Mouse (Mus musculus): ENCODE results near the gene Nr1d1. TPM values are rescaled to one million over a fixed set of nuclear protein-coding genes. Genes with fewer than 3 reads are reported as not detected.

Nr1d1 gene
- total and polyA plus RNA-seq, 2 experiments from 2014 or later, result 7.5 to 13.5 TPM

GRCm38 (mm10) chr11:98788550-98789218 is 13.6 kb upstream of the Nr1d1 start:
- peak overlapping the region; percentile 87 for H3K4me2 ChIP-seq (ENCODE audit: low read depth, low read length)
- H3K4me1 ChIP-seq (ENCODE audit: insufficient read depth, low read length), result peaks cover 19% of the 10 kb centered on the region; the same call in 1 of the 2 replicates
- H3K9me3 ChIP-seq (ENCODE audit: low read length), result no peaks in the 10 kb centered on the region
- peak; percentile 95 for DNase-seq (ENCODE audit: low spot score)
- peak overlapping the region; percentile 78 for H3K27ac ChIP-seq
- peak overlapping the region; percentile 42 for H3K4me3 ChIP-seq (ENCODE audit: low read length)
- peak; percentile 86 for TF ChIP-seq CTCF (IDR thresholded peaks at IDR 0.05; ENCODE audit: low read depth)
- H3K36me3 ChIP-seq (ENCODE audit: insufficient read depth, low read length), result no peaks in the 10 kb centered on the region
- 11% methylated on average over 18 of the region's 18 CpGs for WGBS
- peak overlapping the region; percentile 28; the same call in 1 of the 2 replicates for H3K9ac ChIP-seq (replicated peaks; ENCODE audit: low read length)
- H3K27me3 ChIP-seq (ENCODE audit: insufficient read depth, low read length), result no peaks in the 10 kb centered on the region
- peak; percentile 87 for ATAC-seq

- H3K27ac ChIP-seq, result peak overlapping the region; percentile 78; the same call in 1 of the 2 replicates
- no peaks in the 10 kb centered on the region for H3K9me3 ChIP-seq (ENCODE audit: low read length)
- no peaks in the 10 kb centered on the region for H3K27me3 ChIP-seq (ENCODE audit: insufficient read depth, low read length)
- H3K4me1 ChIP-seq (ENCODE audit: insufficient read depth, low read length), result peaks cover 18% of the 10 kb centered on the region; the same call in 1 of the 2 replicates
- H3K4me3 ChIP-seq (ENCODE audit: low read length), result no peak overlapping the region
- 0 out of 2 replicates have a peak overlapping the region, but pooled peaks have one; percentile 14 for H3K9ac ChIP-seq (replicated peaks; ENCODE audit: low read length)
- 0 out of 2 replicates have a peak overlapping the region, but pooled peaks have one; percentile 87 for H3K4me2 ChIP-seq (ENCODE audit: low read depth, low read length)
- ATAC-seq (no peak), DNase-seq (ENCODE audit: low spot score) (no peak)
- 91% methylated on average over 5 of the region's 5 CpGs for WGBS
- TF ChIP-seq CTCF (IDR thresholded peaks at IDR 0.05; ENCODE audit: low read depth), result no peak
- no peaks in the 10 kb centered on the region for H3K36me3 ChIP-seq (ENCODE audit: insufficient read depth, low read length)
These were observed 13.0 kb upstream of the Nr1d1 start for GRCm38 (mm10) chr11:98788139-98788538.

- Histone ChIP-seq H3K9me3 (ENCODE audit: low read length) (no peaks in the 10 kb centered on the region), H3K4me3 (ENCODE audit: low read length) (no peak overlapping the region), H3K36me3 (ENCODE audit: insufficient read depth, low read length) (no peaks in the 10 kb centered on the region), H3K27me3 (ENCODE audit: insufficient read depth, low read length) (no peaks in the 10 kb centered on the region), H3K4me2 (ENCODE audit: low read depth, low read length) (no peak overlapping the region), H3K27ac (no peak overlapping the region), H3K9ac (replicated peaks; ENCODE audit: low read length) (no peak overlapping the region), H3K4me1 (ENCODE audit: insufficient read depth, low read length) (peaks cover 18% of the 10 kb centered on the region; the same call in 1 of the 2 replicates)
- ATAC-seq (no peak), DNase-seq (ENCODE audit: low spot score) (no peak)
- 96% methylated on average over 1 of the region's 1 CpGs for WGBS
- peak; percentile 59 for TF ChIP-seq CTCF (IDR thresholded peaks at IDR 0.05; ENCODE audit: low read depth)
These were observed 12.6 kb upstream of the Nr1d1 start for GRCm38 (mm10) chr11:98787691-98788090.

GRCm38 (mm10) chr11:98787229-98787628 is 12.1 kb upstream of the Nr1d1 start:
- no peak for TF ChIP-seq CTCF (IDR thresholded peaks at IDR 0.05; ENCODE audit: low read depth)
- WGBS, result 31% methylated on average over 7 of the region's 7 CpGs
- H3K27ac ChIP-seq, result peak overlapping the region; percentile 87
- no peak overlapping the region for H3K4me3 ChIP-seq (ENCODE audit: low read length)
- H3K36me3 ChIP-seq (ENCODE audit: insufficient read depth, low read length), result no peaks in the 10 kb centered on the region
- H3K4me1 ChIP-seq (ENCODE audit: insufficient read depth, low read length), result peaks cover 22% of the 10 kb centered on the region
- DNase-seq (ENCODE audit: low spot score) (no peak), ATAC-seq (no peak)
- no peaks in the 10 kb centered on the region for H3K9me3 ChIP-seq (ENCODE audit: low read length)
- no peaks in the 10 kb centered on the region for H3K27me3 ChIP-seq (ENCODE audit: insufficient read depth, low read length)
- no peak overlapping the region for H3K9ac ChIP-seq (replicated peaks; ENCODE audit: low read length)
- no peak overlapping the region for H3K4me2 ChIP-seq (ENCODE audit: low read depth, low read length)

GRCm38 (mm10) chr11:98786359-98787214 is 11.5 kb upstream of the Nr1d1 start:
- no peaks in the 10 kb centered on the region for H3K27me3 ChIP-seq (ENCODE audit: insufficient read depth, low read length)
- peak; percentile 89 for TF ChIP-seq CTCF (IDR thresholded peaks at IDR 0.05; ENCODE audit: low read depth)
- ATAC-seq, result peak; percentile 72
- H3K9ac ChIP-seq (replicated peaks; ENCODE audit: low read length), result peak overlapping the region; percentile 22
- no peak overlapping the region for H3K4me3 ChIP-seq (ENCODE audit: low read length)
- no peaks in the 10 kb centered on the region for H3K36me3 ChIP-seq (ENCODE audit: insufficient read depth, low read length)
- H3K27ac ChIP-seq, result peak overlapping the region; percentile 87
- WGBS, result 2% methylated on average over 14 of the region's 15 CpGs
- DNase-seq (ENCODE audit: low spot score), result peak; percentile 94
- peak overlapping the region; percentile 33 for H3K4me2 ChIP-seq (ENCODE audit: low read depth, low read length)
- no peaks in the 10 kb centered on the region for H3K9me3 ChIP-seq (ENCODE audit: low read length)
- peaks cover 29% of the 10 kb centered on the region for H3K4me1 ChIP-seq (ENCODE audit: insufficient read depth, low read length)

- TF ChIP-seq CTCF (IDR thresholded peaks at IDR 0.05; ENCODE audit: low read depth), result peak; percentile 75
- H3K4me1 ChIP-seq (ENCODE audit: insufficient read depth, low read length), result peaks cover 29% of the 10 kb centered on the region
These were observed 10.7 kb upstream of the Nr1d1 start for GRCm38 (mm10) chr11:98785772-98786281.

More at GRCm38 (mm10) chr11:98785772-98786281, 10.7 kb upstream of the Nr1d1 start:
- no peak overlapping the region for H3K4me3 ChIP-seq (ENCODE audit: low read length)
- H3K27ac ChIP-seq, result peak overlapping the region; percentile 87
- H3K27me3 ChIP-seq (ENCODE audit: insufficient read depth, low read length), result no peaks in the 10 kb centered on the region
- no peaks in the 10 kb centered on the region for H3K36me3 ChIP-seq (ENCODE audit: insufficient read depth, low read length)
- H3K9ac ChIP-seq (replicated peaks; ENCODE audit: low read length), result peak overlapping the region; percentile 22; the same call in 1 of the 2 replicates
- H3K4me2 ChIP-seq (ENCODE audit: low read depth, low read length), result peak overlapping the region; percentile 33
- H3K9me3 ChIP-seq (ENCODE audit: low read length), result no peaks in the 10 kb centered on the region
- peak; percentile 89 for DNase-seq (ENCODE audit: low spot score)
- 5% methylated on average over 12 of the region's 12 CpGs for WGBS
- ATAC-seq, result peak; percentile 44

Measured in hindbrain, postnatal 0 days (tissue).